Mouse (Mus musculus) hindlimb bud, embryonic 11.5 days (tissue): ENCODE measurements around the gene Arl13a.
"Not testable (repeated sequence)": the region's sequence is repeated elsewhere in the genome, so short reads cannot be mapped to it uniquely, and the experiment has no call there.

ENCODE experiments used
- DNase-seq: peaks from one replicate; pipeline ENCODE4 v3.0.0-alpha.2; 2012; ENCODE audit warnings: low read depth, low spot score; ENCODE audit errors: extremely low spot score

Arl13a gene

GRCm38 (mm10) chrX:134187201-134187600, at the start of gene Arl13a:
TSS of gene Arl13a (plus strand) at chrX:134187501.
- DNase-seq = not testable (repeated sequence)

GRCm38 (mm10) chrX:134140024-134140423, 47.3 kb upstream of the Arl13a start:
- no peak for DNase-seq

- DNase-seq = no peak
Observed at GRCm38 (mm10) chrX:134141551-134141950, 45.8 kb upstream of the Arl13a start.

GRCm38 (mm10) chrX:134141986-134142385, 45.3 kb upstream of the Arl13a start:
- DNase-seq = no peak

GRCm38 (mm10) chrX:134158151-134158550, 29.1 kb upstream of the Arl13a start:
- no peak for DNase-seq

GRCm38 (mm10) chrX:134160442-134160841, 26.9 kb upstream of the Arl13a start:
- no peak for DNase-seq

GRCm38 (mm10) chrX:134162043-134162720, 25.1 kb upstream of the Arl13a start, which contains the start of gene Xkrx:
TSS of gene Xkrx (minus strand) at chrX:134162076.
- DNase-seq = no peak

GRCm38 (mm10) chrX:134162826-134163225, 24.5 kb upstream of the Arl13a start:
- DNase-seq = no peak

- DNase-seq = no peak
Observed at GRCm38 (mm10) chrX:134163484-134163883, 23.8 kb upstream of the Arl13a start.

- no peak for DNase-seq
Observed at GRCm38 (mm10) chrX:134170584-134170983, 16.7 kb upstream of the Arl13a start.

- no peak for DNase-seq
Observed at GRCm38 (mm10) chrX:134174699-134175098, 12.6 kb upstream of the Arl13a start.

GRCm38 (mm10) chrX:134208491-134208890, 21.2 kb downstream of the Arl13a start:
- DNase-seq = no peak

GRCm38 (mm10) chrX:134211151-134211642, 23.9 kb downstream of the Arl13a start:
- DNase-seq = no peak

- no peak for DNase-seq
Observed at GRCm38 (mm10) chrX:134218161-134218560, 30.9 kb downstream of the Arl13a start.

- DNase-seq = no peak
Observed at GRCm38 (mm10) chrX:134220618-134221017, 33.3 kb downstream of the Arl13a start.

- DNase-seq = no peak
Observed at GRCm38 (mm10) chrX:134221856-134222255, 34.6 kb downstream of the Arl13a start, which contains the start of gene Nox1. TSS of gene Nox1 (minus strand) at chrX:134221956.

- no peak for DNase-seq
Observed at GRCm38 (mm10) chrX:134233048-134233447, 45.7 kb downstream of the Arl13a start.

GRCm38 (mm10) chrX:134238266-134238665, 51.0 kb downstream of the Arl13a start:
- DNase-seq = no peak

GRCm38 (mm10) chrX:134245946-134246345, 58.6 kb downstream of the Arl13a start:
- DNase-seq = no peak

- DNase-seq = no peak
Observed at GRCm38 (mm10) chrX:134248202-134248601, 60.9 kb downstream of the Arl13a start.
